Mouse (Mus musculus): ENCODE measurements around the gene A930017K11Rik.

DNA sequence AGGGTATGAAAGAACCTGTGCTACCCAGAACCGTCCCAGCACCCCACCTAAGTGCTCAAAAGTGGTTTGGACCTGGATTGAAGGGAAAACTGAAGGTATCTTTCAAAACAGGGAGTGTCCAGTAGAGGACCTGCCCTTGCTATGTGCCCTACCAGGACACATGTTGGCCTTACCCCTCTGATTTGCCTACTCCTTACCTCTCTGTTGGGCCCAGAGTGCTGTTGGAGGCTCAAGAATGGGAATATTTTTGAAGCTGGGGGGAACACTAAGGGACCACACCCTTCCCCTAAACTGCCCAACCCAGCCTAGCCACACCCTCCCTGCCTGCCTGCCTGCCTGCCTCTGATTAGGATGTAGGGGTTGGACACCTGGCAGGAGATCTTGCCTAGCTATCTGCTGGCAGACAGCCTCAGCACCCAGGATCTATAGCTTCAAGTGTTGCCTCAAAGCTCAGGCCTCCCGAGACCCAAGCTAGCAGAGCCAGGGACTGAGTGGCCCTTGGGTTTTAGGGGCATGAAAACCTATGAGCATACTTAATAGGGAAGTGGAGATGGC lies 9.7 kb downstream of the A930017K11Rik start:
- TF ChIP-seq EP300 (IDR thresholded peaks at IDR 0.05): no peak
- TF ChIP-seq CTCF (IDR thresholded peaks at IDR 0.05): no peak

Measured in lung, postnatal 0 days (tissue).